Mouse (Mus musculus) left cerebral cortex, adult 18-20 months (tissue): ENCODE results near the gene Pacsin1. TPM values are rescaled to one million over a fixed set of nuclear protein-coding genes. Genes with fewer than 3 reads are reported as not detected.

ENCODE experiments used
- DNase-seq, 2 experiments: peaks; one replicate each; pipeline ENCODE4 v3.0.0; 2021 to 2022; ENCODE audit warnings: low spot score in 2 of 2, mixed read lengths in 1 of 2
- total RNA-seq, 2 experiments: library from RNA; stranded (reverse); gene quantifications; 2 replicates each; pipeline ENCODE4 v1.2.3; 2021

Gene Pacsin1
- total RNA-seq, 2 experiments from 2014 or later: 429 to 433 TPM

- DNase-seq: no peak
Observed at GRCm38 (mm10) chr17:27721125-27721664, 65.9 kb downstream of the Pacsin1 start.

GRCm38 (mm10) chr17:27724327-27724726 is 69.0 kb downstream of the Pacsin1 start:
- DNase-seq: no peak

GRCm38 (mm10) chr17:27725011-27725410 is 69.7 kb downstream of the Pacsin1 start:
- no peak for DNase-seq

GRCm38 (mm10) chr17:27725412-27725811 is 70.1 kb downstream of the Pacsin1 start:
- no peak for DNase-seq

GRCm38 (mm10) chr17:27726527-27726926 is 71.2 kb downstream of the Pacsin1 start:
- no peak for DNase-seq

- no peak for DNase-seq
Observed at GRCm38 (mm10) chr17:27728770-27729169, 73.5 kb downstream of the Pacsin1 start, which contains the start of gene Spdef. TSS of gene Spdef (minus strand) at chr17:27728955.

GRCm38 (mm10) chr17:27732152-27732551 is 76.8 kb downstream of the Pacsin1 start:
- no peak for DNase-seq

GRCm38 (mm10) chr17:27732694-27733093 is 77.4 kb downstream of the Pacsin1 start:
- DNase-seq: no peak

- DNase-seq: no peak
Observed at GRCm38 (mm10) chr17:27734344-27735073, 79.2 kb downstream of the Pacsin1 start.

- DNase-seq: no peak
Observed at GRCm38 (mm10) chr17:27740961-27741360, 85.7 kb downstream of the Pacsin1 start.

- DNase-seq: no peak
Observed at GRCm38 (mm10) chr17:27746446-27746845, 91.1 kb downstream of the Pacsin1 start.

GRCm38 (mm10) chr17:27748123-27748522 is 92.8 kb downstream of the Pacsin1 start:
- no peak for DNase-seq

- no peak for DNase-seq
Observed at GRCm38 (mm10) chr17:27750451-27750942, 95.2 kb downstream of the Pacsin1 start.

- DNase-seq: peak in 1 of 2 experiments; percentile 44
Observed at GRCm38 (mm10) chr17:27751314-27752202, 96.2 kb downstream of the Pacsin1 start.

- DNase-seq: no peak
Observed at GRCm38 (mm10) chr17:27760169-27760568, 104.9 kb downstream of the Pacsin1 start.

Other genes with a start within 250 kb of the Pacsin1 start
- gene Grm4, start 134.1 kb upstream of the Pacsin1 start, total RNA-seq: 10 to 100 TPM; 22.3 to 27.6 TPM
- 10 to 100 TPM; 50.7 to 58.9 TPM for gene Hmga1, start 99.0 kb upstream of the Pacsin1 start, total RNA-seq
- gene AI413582, start 89.8 kb upstream of the Pacsin1 start, total RNA-seq: 10 to 100 TPM; 83.2 to 92.5 TPM
- 100 to 1,000 TPM; 562 to 569 TPM for gene Nudt3, start 32.0 kb upstream of the Pacsin1 start, total RNA-seq
- not detected for gene RPS10-NUDT3, start 20.3 kb upstream of the Pacsin1 start, total RNA-seq
- 100 to 1,000 TPM; 498 to 500 TPM for gene Rps10, start 18.8 kb upstream of the Pacsin1 start, total RNA-seq
- under 1 TPM; 0.23 to 0.49 TPM for gene Spdef, start 73.4 kb downstream of the Pacsin1 start, total RNA-seq
- gene D17Wsu92e, start 165.1 kb downstream of the Pacsin1 start, total RNA-seq: 100 to 1,000 TPM; 221 to 223 TPM
- gene Snrpc, start 182.6 kb downstream of the Pacsin1 start, total RNA-seq: 10 to 100 TPM; 43.5 to 44.7 TPM
- 10 to 100 TPM; 21.3 to 23.3 TPM for gene Uhrf1bp1, start 200.9 kb downstream of the Pacsin1 start, total RNA-seq